Mouse (Mus musculus) urinary bladder, postnatal 14 days (tissue): Measurements from ENCODE around the gene Chrnd.
A peak's percentile ranks its signal among the peaks of the same experiment; 100 is the strongest.

Source experiments
- DNase-seq: peaks from one replicate; pipeline ENCODE4 v3.0.0; 2021; ENCODE audit warnings: low spot score

The Chrnd gene

DNA sequence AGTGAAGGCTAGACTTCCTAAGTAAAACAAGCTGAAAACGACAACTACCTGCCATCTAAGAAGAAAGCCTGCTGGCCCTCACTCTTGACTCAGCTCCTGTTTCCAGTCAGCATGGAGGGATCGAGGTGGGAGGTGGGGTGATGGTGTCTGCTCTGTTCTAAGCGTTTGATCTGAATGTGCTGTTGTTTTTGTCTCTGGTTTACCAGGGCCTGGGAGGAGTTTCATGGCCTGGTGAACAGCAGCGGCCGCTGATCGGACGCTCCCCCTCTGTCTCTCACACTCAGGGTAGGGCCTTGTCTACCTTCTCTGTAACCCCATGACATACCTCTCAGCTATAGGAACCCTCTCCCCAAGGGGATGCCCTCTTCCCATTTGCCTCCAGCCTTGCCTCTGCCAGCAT, 41.8 kb downstream of the Chrnd start:
- no peak for DNase-seq

- DNase-seq, result no peak
Measured at GRCm38 (mm10) chr1:87239056-87239455, 48.6 kb downstream of the Chrnd start.

GRCm38 (mm10) chr1:87243021-87243420, 52.6 kb downstream of the Chrnd start:
- DNase-seq, result no peak

DNA sequence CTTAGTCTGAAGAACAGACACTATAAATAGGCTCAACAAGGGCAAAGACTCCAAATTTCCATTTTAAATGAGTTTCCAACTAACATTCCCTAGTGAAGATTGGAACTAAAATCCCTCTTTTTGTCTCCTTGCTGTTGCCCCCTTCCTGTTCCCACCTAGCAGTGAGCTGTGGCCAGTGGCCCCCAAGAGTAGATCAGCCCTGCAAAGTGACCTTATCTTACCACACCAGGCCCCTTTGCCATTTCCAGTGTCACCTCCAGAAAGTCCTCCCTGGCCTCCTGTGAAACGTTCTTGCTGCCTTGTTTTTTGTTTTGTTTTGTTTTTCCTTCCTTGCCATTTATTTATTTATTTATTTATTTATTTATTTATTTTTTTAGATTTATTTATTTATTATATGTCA, 55.0 kb downstream of the Chrnd start:
- DNase-seq, result no peak

GRCm38 (mm10) chr1:87245929-87246815, 55.8 kb downstream of the Chrnd start:
- peak; percentile 77 for DNase-seq
